Mouse (Mus musculus): Measurements from ENCODE around the gene Tsfm.

DNA sequence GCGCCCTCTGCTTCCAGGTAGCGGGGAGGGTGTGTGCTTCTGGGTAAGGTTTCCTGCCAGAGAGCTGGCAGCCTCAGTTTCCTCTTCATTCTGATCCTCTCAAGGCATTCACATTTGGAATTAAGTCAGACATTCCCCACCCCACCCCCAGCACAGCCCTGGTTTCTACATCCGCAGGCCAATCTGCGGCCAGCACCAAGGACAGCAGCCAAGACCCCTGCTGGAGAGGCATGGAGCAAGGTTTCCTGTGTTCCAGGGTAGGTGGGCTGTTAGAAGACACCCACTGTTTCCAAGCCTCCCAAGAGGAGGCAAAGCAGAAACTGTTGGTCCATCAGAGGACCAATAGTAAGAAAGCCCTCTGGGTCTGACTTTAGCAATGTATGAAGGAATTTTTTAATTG is 24.0 kb upstream of the Tsfm start:
- TF ChIP-seq CTCF (IDR thresholded peaks at IDR 0.05), result 0 out of 2 replicates have a peak, but pooled peaks have one; percentile 14
- TF ChIP-seq EP300 (IDR thresholded peaks at IDR 0.05), result no peak
